Mouse (Mus musculus) hindbrain, embryonic 14.5 days (tissue): Measurements from ENCODE around the gene Vill. TPM values are rescaled to one million over a fixed set of nuclear protein-coding genes. Genes with fewer than 3 reads are reported as not detected.

Source experiments
- ATAC-seq: fragments of 200-750 bp; cut with Nextera tagmentation; 2 replicates; pipeline ENCODE4 v1.8.0; 2017; ENCODE audit warnings: moderate number of reproducible peaks, mild to moderate bottlenecking, moderate TSS enrichment, moderate library complexity; ENCODE audit not compliant: low FRiP score
- DNase-seq: peaks from one replicate; pipeline ENCODE4 v3.0.0-alpha.2; 2015; ENCODE audit warnings: low spot score
- H3K27ac ChIP-seq: fragments of 300-500 bp; sonication (generic); 2 replicates; pipeline ENCODE4 v1.5.1; 2014; ENCODE audit warnings: mild to moderate bottlenecking, moderate library complexity
- H3K27me3 ChIP-seq: fragments of 300-500 bp; sonication (generic); 2 replicates; pipeline ENCODE4 v1.6.1; 2014; ENCODE audit warnings: mild to moderate bottlenecking, low read length, mixed read lengths; ENCODE audit not compliant: control insufficient read depth, insufficient read depth
- H3K36me3 ChIP-seq: fragments of 300-500 bp; sonication (generic); replicated peaks from 2 replicates; pipeline ENCODE4 v1.6.1; 2014; ENCODE audit not compliant: control insufficient read depth, insufficient read depth
- H3K4me1 ChIP-seq: fragments of 300-500 bp; sonication (generic); replicated peaks from 2 replicates; pipeline ENCODE4 v1.6.1; 2014; ENCODE audit warnings: antibody characterized with exemption, low read length, mixed read lengths; ENCODE audit not compliant: control insufficient read depth, insufficient read depth
- H3K4me2 ChIP-seq: fragments of 300-500 bp; sonication (generic); replicated peaks from 2 replicates; pipeline ENCODE4 v1.6.1; 2014; ENCODE audit warnings: mild to moderate bottlenecking, moderate library complexity
- H3K4me3 ChIP-seq: fragments of 300-500 bp; sonication (generic); replicated peaks from 2 replicates; pipeline ENCODE4 v1.5.1; 2014; ENCODE audit warnings: mild to moderate bottlenecking, low read length
- H3K9ac ChIP-seq: fragments of 300-500 bp; sonication (generic); 2 replicates; pipeline ENCODE4 v1.6.1; 2014
- H3K9me3 ChIP-seq: fragments of 300-500 bp; sonication (generic); 2 replicates; pipeline ENCODE4 v1.6.1; 2016; ENCODE audit warnings: low read length; ENCODE audit not compliant: control insufficient read depth
- WGBS: fragments of 180-500 bp; shearing (Covaris S2); extraction: QIAGEN DNeasy Blood & Tissue Kit; methylation state at CpG from one replicate; pipeline ENCODE4 v1.1.7; 2014; 5-methylcytosine and 5-hydroxymethylcytosine counted together
- polyA plus RNA-seq: library from polyadenylated mRNA; unstranded; fragments of >200 nt; fragmentation: Nextera tagmentation; extraction: Ambion mirVana; gene quantifications from 2 replicates; pipeline ENCODE4 v1.2.1, GENCODE M21; 2014

The Vill gene
- polyA plus RNA-seq, 1 experiment from 2014 or later, result 3.1 TPM

- H3K27ac ChIP-seq, result no peak overlapping the region
- no peaks in the 10 kb centered on the region for H3K9me3 ChIP-seq
- no peak overlapping the region for H3K9ac ChIP-seq
- ATAC-seq (no peak), DNase-seq (no peak)
- H3K36me3 ChIP-seq, result no peaks in the 10 kb centered on the region; the same call in 1 of the 2 replicates
- no peak overlapping the region for H3K4me3 ChIP-seq
- no peaks in the 10 kb centered on the region for H3K27me3 ChIP-seq
- 69% methylated on average over 7 of the region's 7 CpGs for WGBS
- no peak overlapping the region for H3K4me2 ChIP-seq
- no peaks in the 10 kb centered on the region for H3K4me1 ChIP-seq
These were observed 30.8 kb upstream of the Vill start for GRCm38 (mm10) chr9:119021731-119022130.

- WGBS, result 89% methylated on average over 6 of the region's 6 CpGs
- no peaks in the 10 kb centered on the region for H3K36me3 ChIP-seq
- no peaks in the 10 kb centered on the region for H3K4me1 ChIP-seq
- DNase-seq (no peak), ATAC-seq (no peak)
- no peak overlapping the region for H3K9ac ChIP-seq
- H3K4me2 ChIP-seq, result no peak overlapping the region
- no peak overlapping the region for H3K4me3 ChIP-seq
- H3K27me3 ChIP-seq, result no peaks in the 10 kb centered on the region
- H3K27ac ChIP-seq, result no peak overlapping the region
- no peaks in the 10 kb centered on the region for H3K9me3 ChIP-seq
These were observed 27.3 kb upstream of the Vill start for GRCm38 (mm10) chr9:119025263-119025662.

DNA sequence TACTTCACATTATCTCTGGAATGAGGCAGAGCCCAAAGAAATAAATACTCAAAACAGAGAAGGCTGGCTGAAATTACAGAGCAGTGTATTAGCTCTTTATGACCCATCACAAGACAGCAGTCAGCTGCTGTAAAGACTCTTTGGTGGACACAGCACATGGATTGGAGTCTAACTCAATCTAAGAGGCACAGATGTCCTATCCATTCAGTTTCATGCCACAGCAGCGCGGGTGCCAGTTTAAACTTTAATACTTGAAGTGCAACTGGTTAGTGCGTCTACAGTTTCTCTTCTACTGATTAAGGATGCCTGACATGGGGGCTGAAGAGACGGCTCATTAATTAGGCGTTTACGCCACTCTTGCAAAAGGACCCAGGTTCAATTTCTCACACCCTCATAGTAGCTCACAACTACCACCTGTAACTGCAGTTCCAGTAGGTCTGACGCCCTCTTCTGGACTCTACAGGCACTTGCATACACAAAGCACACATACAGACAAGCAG lies 26.7 kb upstream of the Vill start:
- no peaks in the 10 kb centered on the region for H3K36me3 ChIP-seq

DNA sequence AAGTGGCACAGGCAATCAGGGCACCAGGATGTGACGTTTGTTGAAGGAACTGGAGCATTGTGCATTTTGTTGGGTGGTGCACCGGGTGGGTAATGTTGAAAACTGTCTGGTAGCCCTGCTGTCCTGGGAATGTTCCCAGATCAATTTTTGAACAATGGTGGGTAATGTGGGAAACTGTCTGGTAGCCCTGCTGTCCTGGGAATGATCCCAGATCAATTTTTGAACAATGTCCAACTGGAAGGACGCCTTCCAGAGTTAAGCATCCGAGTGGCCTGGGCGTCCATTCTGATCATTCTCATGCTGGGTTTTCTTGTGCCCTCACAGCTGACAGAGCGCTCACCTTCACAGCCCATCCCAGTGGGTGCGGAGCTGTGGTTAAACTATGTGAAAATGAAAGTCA lies 25.2 kb upstream of the Vill start:
- H3K27ac ChIP-seq, result no peak overlapping the region
- DNase-seq, result no peak
- no peak overlapping the region for H3K4me2 ChIP-seq
- H3K4me3 ChIP-seq, result no peak overlapping the region
- peaks cover 5% of the 10 kb centered on the region; the same call in 1 of the 2 replicates for H3K4me1 ChIP-seq
- no peaks in the 10 kb centered on the region for H3K36me3 ChIP-seq
- WGBS, result 88% methylated on average over 7 of the region's 7 CpGs
- no peak overlapping the region for H3K9ac ChIP-seq
- no peaks in the 10 kb centered on the region for H3K9me3 ChIP-seq
- no peaks in the 10 kb centered on the region for H3K27me3 ChIP-seq
- ATAC-seq, result no peak

More for the DNA sequence above, 26.7 kb upstream of the Vill start:
- DNase-seq (no peak), ATAC-seq (no peak)
- WGBS, result 87% methylated on average over 7 of the region's 7 CpGs
- no peak overlapping the region for H3K4me2 ChIP-seq
- H3K27me3 ChIP-seq, result no peaks in the 10 kb centered on the region
- no peaks in the 10 kb centered on the region for H3K9me3 ChIP-seq
- H3K27ac ChIP-seq, result no peak overlapping the region
- no peaks in the 10 kb centered on the region for H3K4me1 ChIP-seq
- H3K4me3 ChIP-seq, result no peak overlapping the region
- H3K9ac ChIP-seq, result no peak overlapping the region

DNA sequence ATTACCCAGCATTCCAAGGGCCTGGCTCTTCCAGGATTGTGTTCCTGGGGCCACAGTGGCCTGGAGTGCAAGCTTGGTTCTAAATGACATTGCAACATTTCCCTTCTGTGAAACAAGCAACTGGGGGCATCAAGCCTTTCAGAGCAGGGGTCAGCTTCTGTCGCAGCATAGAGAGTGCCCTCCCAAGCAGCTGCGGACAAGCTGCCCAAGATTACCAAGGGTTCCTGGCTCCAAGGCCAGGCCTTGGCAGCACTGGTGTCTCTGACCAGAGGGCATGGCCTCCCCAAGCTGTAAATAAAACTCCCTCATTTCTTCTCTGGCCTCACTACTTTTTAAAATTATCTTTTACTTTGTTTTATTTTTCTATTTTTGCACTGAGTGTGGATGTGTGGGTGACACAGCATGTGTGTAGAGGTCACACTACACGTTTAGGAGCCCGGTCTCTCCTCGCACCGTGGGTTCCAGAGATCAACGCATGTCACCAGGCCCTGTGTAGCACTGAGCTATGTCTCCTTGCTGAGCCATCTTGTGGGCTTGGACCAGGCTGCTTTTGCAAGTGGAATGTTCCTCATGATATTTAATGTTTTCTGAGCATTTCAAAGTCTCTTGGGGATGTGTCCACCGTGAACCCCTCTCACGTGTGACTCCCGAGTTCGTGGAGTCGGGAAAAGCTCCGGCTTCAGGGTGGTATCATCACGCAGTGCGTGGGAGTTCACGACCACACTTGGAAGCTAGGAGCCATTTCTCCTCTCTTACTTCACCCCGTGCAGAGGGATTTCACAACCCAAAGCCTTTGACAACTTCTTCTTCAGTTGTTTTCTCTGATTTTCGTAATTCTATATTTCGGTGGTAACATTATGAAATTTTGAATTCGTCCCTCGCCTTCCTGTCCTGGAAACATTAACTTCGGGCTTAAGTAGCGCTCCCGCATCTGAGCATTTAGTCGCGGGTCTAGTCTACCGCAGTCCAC lies 24.1 kb upstream of the Vill start:
- ATAC-seq, result no peak

GRCm38 (mm10) chr9:119029568-119029967 lies 23.0 kb upstream of the Vill start:
- Histone ChIP-seq H3K4me1 (peaks cover 27% of the 10 kb centered on the region), H3K9me3 (no peaks in the 10 kb centered on the region), H3K27me3 (no peaks in the 10 kb centered on the region), H3K36me3 (no peaks in the 10 kb centered on the region), H3K4me2 (no peak overlapping the region), H3K4me3 (no peak overlapping the region), H3K27ac (no peak overlapping the region), H3K9ac (no peak overlapping the region)
- 46% methylated on average over 7 of the region's 7 CpGs for WGBS
- DNase-seq, result no peak
- ATAC-seq, result no peak

More for the DNA sequence above, 24.1 kb upstream of the Vill start:
- Histone ChIP-seq H3K9ac (no peak overlapping the region), H3K27ac (no peak overlapping the region), H3K9me3 (no peaks in the 10 kb centered on the region), H3K4me2 (no peak overlapping the region), H3K27me3 (no peaks in the 10 kb centered on the region), H3K4me3 (no peak overlapping the region), H3K4me1 (peaks cover 17% of the 10 kb centered on the region), H3K36me3 (no peaks in the 10 kb centered on the region)
- no peak for DNase-seq
- 94% methylated on average over 27 of the region's 27 CpGs for WGBS

DNA sequence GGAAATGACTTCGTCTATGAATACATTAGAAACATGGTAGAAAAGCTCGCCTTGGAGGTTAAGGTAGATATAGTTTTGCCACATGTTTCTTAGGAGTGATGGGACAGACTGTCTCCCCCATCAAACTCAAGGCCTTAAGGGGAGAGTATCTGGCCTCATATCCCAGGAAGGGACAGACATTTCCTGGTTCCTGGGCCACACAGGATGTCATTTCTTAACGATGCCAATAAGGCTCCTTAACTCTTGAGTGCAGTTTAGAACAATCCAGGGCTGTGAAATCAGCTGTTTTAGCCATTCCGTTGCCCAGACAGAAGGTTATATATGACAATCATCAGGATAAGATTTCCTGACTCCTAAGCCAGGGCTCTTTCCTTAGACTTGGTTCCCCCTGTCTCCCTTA lies 21.5 kb upstream of the Vill start:
- no peaks in the 10 kb centered on the region; the same call in 1 of the 2 replicates for H3K36me3 ChIP-seq
- no peak for DNase-seq
- no peaks in the 10 kb centered on the region for H3K27me3 ChIP-seq
- no peak overlapping the region for H3K4me3 ChIP-seq
- peaks cover 33% of the 10 kb centered on the region for H3K4me1 ChIP-seq
- no peaks in the 10 kb centered on the region for H3K9me3 ChIP-seq
- no peak overlapping the region for H3K4me2 ChIP-seq
- ATAC-seq, result no peak
- H3K27ac ChIP-seq, result no peak overlapping the region
- 92% methylated on average over 4 of the region's 4 CpGs for WGBS
- no peak overlapping the region for H3K9ac ChIP-seq

DNA sequence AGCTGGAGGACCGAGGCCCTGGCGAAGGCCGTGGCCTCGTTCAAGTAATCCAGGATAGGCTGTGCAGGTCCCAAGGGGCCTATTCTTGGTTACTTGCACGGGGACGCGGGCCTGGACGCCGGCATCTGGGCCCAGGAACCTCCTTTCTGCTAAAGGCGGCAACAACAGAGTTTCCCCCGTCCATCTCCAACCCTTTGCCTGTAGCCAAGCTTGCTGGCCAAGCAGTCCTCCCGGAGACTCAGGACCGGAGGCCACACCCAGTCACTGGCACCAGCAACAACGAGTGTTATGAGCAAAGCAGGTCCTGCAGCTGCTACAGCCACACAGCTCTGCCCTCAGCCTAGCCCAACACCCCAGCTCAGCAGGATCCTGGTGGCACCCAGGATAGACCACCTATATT lies 20.8 kb upstream of the Vill start:
- Histone ChIP-seq H3K27me3 (no peaks in the 10 kb centered on the region), H3K9me3 (no peaks in the 10 kb centered on the region), H3K4me2 (no peak overlapping the region), H3K36me3 (no peaks in the 10 kb centered on the region; the same call in 1 of the 2 replicates), H3K4me3 (no peak overlapping the region), H3K27ac (no peak overlapping the region), H3K4me1 (peaks cover 34% of the 10 kb centered on the region), H3K9ac (no peak overlapping the region)
- 75% methylated on average over 14 of the region's 14 CpGs for WGBS
- ATAC-seq (no peak), DNase-seq (no peak)

- H3K36me3 ChIP-seq, result no peaks in the 10 kb centered on the region; the same call in 1 of the 2 replicates
- ATAC-seq (no peak), DNase-seq (no peak)
- peaks cover 37% of the 10 kb centered on the region for H3K4me1 ChIP-seq
- H3K27ac ChIP-seq, result no peak overlapping the region
- H3K27me3 ChIP-seq, result no peaks in the 10 kb centered on the region
- WGBS, result 37% methylated on average over 9 of the region's 9 CpGs
- H3K9ac ChIP-seq, result no peak overlapping the region
- H3K4me3 ChIP-seq, result no peak overlapping the region
- no peaks in the 10 kb centered on the region for H3K9me3 ChIP-seq
- H3K4me2 ChIP-seq, result no peak overlapping the region
These were observed 20.0 kb upstream of the Vill start for GRCm38 (mm10) chr9:119032538-119032937.
